Mouse (Mus musculus) A20 (cell line): ENCODE measurements around the gene Mob3b.
"Not testable (repeated sequence)": the region's sequence is repeated elsewhere in the genome, so short reads cannot be mapped to it uniquely, and the experiment has no call there.

ENCODE experiments used
- DNase-seq: peaks from one replicate; pipeline ENCODE4 v3.0.0-alpha.2; 2011; ENCODE audit warnings: low read depth, low spot score

The Mob3b gene

DNA sequence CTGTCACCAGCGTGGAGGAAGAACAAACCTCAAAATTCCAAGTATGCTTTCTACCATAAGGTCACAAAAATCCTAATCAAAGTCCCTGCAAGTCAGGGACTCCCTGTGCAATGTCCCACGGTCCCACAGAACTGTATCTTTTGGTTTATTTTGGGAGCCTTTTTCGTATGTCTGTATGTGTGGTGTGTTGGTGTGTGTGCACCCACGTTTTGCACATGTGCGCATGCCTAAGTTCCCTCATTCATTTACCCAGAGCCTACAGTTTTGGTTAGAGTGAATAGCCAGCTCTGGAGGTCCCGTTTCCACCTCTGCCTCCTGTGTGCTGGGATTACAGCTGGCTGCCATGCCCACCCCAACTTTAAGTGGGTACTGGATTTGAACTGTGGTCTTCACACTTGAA, 189.7 kb downstream of the Mob3b start:
- DNase-seq = no peak

DNA sequence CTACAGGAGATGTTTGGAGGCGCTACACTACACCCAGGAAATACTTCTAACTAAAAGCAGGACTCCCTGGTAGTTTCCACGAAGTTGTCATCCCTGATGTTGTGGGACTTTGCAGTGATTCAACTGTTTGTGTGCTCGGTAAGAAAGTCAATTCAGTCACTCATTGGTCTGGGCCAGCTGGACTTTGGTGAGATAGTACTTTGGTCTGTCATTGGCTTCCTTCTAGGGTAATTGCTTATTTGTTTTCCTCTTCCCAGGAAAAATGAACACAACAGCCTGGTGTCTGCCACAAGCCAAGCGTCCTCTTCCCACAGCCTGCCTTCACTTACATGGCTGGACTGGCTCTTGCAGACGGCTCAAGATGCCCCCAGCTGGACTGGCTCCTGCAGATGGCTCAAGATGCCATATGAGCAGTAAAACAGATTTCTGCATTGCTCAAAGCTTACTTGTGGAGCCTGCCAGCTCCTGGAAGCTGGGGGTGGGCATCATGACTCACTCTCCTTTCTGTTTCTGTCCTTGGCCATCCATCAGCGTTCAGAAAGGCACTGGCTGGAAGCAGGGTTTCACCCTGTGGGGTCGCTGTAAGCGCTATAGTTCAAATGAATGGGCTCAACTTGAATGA, 190.8 kb downstream of the Mob3b start:
- DNase-seq = no peak

DNA sequence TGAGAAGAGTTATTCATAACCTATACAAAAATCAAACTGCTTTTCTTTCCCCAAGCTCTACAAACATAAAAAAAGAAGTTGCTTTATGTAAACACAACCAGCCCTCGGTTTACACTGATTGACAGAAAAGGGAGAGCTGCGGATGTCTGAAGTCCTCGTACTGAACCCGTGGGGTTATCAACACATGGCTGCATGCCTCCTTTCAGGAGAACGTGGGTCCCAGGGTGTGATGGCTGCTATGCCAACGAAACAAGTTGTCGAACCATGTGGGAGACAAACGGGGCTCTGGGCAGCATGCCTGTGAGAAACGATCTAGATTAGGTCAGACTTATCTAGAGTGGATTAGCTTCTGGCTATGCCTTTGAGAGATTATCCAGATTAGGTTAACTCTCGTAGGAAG, 192.4 kb downstream of the Mob3b start:
- no peak for DNase-seq

DNA sequence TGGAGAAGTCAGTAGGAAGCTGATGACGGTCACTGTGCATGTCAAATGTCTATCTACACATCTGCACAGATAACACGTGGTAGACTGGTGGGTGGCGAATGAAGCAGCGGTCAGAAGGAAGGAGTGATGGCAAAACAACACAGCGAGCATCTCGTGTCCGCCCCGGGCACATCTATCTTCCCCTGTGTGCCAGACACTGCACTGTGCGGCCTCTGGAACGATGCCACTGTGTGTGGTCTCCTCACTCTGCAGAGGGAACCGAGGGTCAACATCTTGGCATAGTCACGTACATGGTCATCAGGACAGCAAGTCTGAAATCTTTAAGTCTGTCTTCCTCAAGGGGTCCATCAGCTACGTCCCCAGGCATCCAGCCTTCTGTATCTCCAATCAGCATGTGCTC, 193.3 kb downstream of the Mob3b start:
- no peak for DNase-seq

DNA sequence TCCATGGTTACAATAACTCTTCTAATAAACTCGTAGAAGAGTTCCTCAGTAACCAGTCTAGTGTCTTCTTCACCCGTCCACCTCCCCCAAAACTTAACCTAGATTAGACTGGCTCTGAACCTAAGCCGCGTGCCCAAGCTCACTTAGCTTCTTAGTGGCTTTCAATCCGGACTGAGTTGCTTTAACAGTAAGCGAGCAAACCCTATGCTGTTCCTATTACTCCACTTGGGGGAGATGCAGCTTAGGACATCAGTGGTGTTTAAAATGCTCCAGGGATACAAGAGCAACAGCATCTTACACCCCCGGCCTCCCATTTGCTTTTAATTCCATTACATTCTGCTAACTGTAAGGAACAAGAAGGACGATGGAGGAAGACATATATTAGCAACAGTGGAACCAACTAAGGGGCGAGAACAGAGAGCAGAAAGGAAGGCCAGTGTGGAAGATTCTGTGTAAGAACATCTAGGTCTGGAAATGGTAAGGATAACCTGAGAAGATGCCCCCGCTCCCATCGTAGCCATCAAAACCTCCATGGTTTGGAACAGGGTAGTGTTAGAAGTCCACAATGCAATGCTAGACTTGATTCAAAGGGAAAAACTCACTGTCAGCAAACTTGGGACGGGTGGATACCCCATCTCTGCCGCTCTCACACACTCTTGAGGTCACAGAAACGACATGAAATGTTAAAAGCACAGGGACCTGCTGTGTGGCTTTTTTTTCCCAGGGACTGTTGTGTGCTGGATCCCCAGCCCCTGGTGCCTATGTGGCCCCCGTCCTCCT, 196.3 kb downstream of the Mob3b start:
- peak; percentile 9 for DNase-seq

DNA sequence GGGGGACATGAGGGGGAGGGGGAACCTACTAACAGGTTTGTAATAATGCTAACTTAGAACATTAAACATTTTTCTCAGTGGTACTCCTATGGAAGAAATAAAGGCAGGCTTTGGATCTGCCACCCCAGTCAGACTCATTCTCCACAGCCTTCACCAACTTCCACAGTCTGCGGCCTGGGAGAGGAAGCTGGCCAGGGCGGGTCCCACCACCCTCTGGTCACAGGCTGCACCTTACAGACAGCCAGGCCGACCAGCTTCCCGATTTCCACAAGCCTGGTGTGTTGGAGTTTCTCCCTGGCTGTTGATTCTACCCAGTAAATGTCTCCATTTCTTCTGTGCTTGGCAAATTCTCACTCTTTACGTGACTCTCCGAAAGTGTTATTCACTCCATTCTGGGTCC, 197.8 kb downstream of the Mob3b start:
- no peak for DNase-seq

DNA sequence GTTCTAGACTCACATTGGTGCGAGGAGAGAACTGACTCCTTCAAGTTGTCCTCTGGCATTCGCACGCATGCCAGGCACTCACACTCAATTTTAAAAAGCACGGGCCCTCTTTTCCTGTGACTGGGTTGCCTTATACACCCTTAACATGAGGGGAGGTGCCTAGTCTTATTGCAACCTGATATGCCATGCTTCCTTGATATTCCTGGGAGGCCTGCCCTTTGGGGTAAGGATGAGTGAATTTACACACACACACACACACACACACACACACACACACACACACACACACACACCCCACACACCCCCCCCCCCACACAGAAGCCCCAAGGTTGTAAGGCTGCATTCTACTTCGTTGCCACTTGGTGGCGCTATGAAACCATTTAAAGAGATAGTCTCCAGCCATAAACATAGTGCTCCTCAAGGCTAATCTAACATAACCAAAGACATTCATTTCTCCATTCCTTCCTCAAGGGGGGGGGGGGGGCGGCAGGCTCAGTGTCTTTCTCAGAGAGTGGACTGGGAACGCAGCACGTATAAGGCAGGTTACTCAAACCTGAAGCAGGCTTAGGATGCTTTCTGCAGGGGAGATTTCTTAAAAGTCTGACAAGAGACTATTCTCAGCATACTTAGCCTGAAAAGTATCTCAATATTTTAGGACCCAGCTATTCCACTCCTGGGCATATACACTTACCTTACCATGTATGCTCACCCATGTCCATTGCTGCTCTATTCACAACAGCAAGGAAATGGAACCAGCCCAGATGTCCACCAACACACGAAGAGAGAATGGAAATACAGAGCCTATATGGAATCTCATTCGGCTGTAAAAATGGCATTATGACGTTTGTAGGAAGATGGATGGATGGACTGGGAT, 198.9 kb downstream of the Mob3b start:
- DNase-seq = peak; percentile 61

DNA sequence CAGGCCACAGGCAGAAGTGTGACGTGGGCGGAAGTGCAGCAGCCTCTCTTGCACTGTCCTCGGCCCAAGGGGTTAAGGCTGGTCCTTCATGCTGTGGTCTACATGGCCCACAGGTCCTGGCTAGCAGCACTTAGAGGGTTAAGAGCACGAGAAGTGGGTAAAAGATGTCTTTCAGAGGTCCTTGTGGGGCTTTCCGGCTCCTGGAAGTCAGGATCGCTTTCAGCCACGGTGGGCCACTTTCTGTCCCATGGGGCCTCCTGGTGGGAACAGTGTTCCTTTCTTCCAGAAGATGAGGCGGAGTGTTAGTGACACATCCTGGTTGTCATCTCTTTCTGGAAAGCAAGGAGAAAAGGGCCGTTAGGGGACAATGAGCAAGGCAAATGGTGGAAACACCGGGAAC, 203.6 kb downstream of the Mob3b start:
- no peak for DNase-seq

DNA sequence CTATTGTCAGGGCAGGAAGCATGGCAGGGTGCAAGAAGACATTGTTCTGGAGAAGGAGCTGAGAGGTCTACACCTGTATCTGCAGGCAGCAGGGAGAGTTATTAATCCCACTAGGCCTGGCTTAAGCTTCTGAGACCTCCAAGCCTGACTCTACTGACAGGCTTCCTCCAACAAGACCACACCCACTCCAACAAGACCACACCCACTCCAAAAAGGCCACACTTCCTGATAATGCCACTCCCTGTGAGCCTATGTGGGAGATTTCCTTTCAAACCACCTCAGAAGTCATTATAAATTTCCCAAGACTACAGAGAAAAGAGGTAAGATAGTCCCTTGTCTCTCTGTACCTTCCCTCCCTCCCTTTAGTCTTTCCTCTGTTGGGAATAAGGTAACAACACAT, 210.1 kb downstream of the Mob3b start:
- DNase-seq = no peak

DNA sequence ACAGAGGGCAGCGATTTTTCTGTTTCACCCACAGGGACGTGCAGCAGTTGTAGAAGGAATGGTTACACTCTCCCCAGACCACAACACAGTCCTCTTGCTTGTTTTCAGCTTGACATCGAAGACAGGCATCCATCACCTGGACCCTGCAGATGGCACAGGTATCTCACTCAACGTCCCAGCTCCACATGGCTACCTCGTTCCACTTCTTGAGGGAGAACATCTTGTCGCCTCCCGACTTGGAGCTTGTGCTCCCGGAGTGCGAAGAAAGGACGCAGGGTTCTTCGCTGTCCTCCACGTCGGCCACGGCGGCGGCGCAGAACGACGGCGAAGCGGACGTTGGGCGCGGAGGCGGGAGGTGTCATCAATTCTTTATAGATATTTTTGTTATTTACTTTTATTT, 216.2 kb downstream of the Mob3b start:
- DNase-seq = no peak

DNA sequence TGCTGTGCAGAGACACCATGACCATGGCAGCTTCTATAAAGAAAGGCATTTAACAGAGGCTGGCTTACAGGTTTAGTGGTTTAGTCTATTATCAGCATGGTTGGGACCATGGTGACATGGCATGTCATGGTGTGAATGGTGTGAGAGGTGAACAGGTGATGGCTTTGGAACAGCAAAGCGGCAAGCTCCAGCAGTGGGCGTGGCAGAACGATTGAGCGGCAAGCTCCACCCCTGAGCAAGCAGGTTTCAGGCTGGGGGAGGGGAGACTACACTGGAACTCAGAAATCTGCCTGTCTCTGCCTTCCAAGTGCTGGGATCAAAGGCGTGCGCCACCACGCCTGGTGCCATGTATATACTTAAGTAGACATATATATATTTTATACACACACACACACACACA, 228.9 kb downstream of the Mob3b start:
- DNase-seq = not testable (repeated sequence)

DNA sequence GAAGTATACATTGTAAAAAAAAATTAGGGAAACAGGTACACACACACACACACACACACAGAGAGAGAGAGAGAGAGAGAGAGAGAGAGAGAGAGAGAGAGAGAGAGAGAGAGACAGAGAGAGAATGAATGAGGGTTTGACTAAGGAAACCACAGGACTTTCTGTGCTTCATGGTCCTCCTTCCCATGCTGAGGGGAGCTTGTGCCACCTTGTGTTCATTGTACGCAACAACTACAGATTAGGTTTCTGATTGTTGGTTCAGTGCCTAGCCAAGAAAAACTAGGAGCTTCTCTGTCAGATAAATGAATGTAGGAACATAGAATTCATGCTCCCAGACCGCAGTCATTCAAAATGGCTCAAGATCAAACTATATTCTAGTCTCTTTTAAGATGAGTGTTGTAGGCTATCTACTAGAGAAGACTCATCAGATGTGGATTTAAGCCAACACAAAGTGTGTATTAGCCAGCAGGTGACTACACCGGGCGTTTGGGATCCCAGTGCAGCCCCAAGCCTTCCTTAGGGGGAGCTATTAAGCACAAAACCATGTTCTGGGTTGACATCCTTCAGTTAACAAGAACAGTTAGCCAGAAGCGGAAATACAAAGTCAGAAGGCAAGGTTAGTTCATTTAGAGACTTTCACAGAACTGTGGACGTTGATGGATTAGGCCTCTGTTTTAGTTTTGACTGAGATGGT, 235.0 kb downstream of the Mob3b start:
- DNase-seq = peak; percentile 65

DNA sequence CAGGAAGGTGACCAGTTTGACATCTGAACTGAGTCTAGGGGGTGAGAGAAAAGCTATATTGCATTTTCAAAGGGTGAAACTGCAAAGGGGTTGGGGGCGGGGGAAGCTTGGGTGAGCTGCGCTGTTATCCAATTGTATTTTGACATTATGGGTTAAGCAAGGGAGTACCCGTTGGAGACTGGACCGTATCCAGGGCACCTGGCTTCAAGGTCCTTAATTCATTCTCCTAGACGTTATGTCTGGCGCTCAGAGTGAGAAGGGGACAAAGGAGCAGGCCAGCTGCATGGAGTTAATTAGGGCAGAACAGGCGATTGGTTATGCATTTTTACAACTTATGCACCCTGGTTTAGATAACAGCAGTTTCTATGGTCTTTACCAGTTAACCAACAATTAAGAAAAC, 239.9 kb downstream of the Mob3b start:
- DNase-seq = no peak

DNA sequence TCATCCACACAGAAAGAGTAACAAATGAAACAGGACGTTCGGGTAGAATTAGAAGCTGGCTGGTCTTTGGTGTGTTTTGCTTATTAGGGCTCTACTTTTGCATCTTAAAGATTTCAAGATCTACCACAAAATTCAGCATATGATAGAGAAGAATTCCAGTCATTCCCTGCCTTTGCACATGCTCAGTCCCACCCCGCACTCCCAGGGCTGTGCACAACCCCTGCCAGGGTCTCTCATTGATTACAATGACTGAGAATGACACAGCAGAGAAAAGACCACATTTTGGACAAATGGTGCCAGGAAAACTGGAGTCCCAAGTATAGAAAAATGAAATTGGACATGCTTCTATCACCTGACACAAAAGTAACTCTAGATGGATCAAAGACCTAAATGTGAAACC, 245.1 kb downstream of the Mob3b start:
- DNase-seq = no peak

DNA sequence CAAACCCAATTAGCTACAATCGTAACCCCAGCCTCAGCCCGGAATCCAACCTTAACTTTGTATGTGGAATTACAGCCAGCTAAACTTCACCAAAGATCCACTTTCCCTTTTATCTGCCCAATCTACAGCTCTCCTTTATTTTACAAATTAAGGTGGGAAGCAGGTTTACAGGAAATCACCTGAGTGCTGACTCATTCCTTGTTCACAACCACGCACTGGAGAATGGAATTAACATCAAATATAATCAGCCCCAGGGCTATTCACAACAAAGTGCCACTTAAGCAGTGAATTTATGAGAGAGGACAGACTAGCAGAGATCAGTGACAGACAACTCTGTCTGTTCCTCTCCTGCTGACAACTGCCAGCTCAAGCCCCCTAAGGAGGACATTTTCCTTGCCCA, 245.9 kb downstream of the Mob3b start:
- no peak for DNase-seq

DNA sequence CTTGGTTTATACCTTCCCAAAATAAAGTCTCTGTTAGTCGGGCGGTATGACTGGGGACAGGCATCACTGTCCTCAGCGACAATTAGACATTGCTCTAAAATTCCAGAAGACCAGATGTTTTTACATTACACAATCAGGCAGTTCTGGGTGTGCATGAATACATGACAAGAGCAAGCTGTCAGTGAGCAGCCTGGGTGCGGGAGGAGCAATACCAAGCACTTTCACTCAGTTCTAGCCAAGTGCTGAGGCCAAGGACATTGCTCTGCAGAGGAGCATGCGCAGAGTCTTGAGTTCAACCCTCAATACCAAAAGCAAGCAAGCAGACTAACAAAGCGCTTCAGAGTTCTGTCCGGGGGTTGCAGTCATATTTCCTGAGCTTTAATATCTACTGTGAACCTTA, 249.2 kb downstream of the Mob3b start:
- no peak for DNase-seq

DNA sequence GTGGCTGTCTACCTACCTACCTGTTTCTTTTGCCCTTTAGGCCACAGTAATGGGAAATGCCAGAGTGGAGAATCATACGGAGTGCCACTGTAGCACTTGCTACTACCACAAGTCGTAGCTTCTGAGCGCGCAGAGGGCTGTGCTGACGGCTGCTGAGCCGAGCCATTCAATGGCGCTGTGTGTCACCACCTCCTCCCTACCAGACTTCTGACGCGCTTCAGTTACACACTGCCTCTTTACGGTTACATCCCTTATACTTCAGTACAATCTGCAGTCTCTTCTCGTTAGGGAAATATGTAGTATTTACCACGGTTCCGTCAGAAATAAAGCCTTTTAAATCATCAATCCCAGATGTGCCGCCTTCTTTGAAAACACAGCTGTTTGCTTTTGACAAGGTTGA, 250.3 kb downstream of the Mob3b start:
- no peak for DNase-seq

DNA sequence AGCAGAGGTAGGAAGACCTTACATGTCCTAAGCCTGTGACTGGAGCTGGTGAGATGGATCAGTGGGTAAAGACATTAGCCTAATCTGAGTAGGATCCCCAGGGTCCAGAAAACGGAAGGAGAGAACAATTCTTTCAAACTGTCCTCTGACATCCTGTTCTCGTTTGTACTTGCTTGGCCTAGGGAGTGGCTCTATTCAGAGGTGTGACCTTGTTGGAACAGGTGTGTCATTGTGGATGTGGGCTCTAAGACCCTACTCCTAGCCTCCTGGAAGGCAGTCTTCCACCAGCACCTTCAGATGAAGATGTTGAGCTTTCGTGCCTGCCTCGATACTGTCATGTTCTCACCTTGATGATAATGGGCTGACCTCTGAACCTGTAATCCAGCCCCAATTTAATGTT, 251.1 kb downstream of the Mob3b start:
- DNase-seq = no peak

DNA sequence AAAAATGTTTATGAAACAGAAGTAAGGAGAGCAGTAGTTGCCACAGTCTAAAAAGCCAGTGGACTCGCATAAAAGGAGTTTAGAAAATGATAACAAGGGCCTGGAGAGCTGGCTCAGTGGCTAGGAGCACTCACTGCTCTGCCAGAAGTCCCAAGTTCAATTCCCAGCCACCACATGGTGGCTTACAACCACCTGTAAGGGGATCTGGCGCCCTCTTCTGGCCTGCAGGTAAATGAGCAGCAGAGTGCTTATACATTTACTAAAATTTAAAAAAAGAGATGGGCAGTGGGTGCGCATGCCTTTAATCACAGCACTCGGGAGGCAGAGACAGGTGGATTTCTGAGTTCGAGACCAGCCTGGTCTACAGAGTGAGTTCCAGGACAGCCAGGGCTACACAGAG, 251.9 kb downstream of the Mob3b start:
- peak; percentile 69 for DNase-seq

DNA sequence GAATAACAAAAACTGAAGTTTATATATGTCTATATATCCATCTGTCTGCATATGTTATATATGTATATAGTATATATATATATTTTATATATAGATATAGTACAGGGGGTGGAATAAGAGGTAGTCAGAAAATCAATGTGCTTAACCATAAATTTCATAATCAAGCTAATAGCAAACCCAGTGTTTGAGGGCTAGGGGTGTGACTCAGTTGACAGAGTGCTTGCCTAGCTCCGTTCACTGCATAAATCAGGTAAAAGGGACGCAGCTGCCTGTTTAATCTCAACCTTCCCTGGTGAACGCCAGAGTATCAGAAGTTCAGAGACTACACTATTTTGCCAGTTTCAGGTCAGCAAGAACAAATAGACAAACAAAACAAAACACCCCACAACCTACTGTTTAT, 255.7 kb downstream of the Mob3b start:
- DNase-seq = not testable (repeated sequence)

DNA sequence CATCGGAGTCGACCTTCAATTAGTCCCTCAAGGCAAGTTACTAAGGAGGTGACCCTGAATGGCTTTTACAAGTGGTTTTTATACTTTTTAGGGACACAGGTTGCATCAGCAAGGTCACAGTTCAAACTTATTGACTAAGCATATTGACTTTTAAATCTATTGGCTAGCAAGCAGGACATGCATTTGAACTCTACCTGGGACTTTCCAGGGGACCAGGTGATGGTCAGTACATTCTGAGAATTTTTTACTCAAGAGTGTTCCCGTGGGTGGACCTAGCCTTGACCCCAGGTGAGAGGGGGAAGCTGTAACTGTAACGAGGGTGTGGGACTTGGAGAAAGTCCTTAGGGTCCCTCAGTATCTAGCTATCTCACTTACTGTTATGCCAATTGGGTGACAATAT, 256.1 kb downstream of the Mob3b start:
- no peak for DNase-seq

DNA sequence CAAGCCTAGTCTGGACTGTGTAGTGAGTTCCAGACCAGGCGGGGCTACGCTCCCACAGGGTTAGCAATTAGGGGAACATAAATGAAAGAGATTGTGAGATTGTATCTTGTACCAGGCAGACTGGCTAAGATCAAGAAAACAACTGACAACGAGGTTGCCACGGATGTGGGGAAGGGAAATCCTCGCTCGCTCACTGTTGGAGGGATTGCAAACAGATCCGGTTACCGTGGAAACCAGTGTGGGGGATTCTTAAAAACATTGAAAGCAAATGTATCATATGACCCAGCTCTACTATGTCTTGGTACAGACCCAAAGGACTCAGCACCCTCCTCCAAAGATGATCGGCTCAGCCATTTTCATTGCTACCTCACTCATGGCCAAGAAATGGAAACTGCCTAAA, 257.1 kb downstream of the Mob3b start:
- DNase-seq = no peak
